Mouse (Mus musculus): ENCODE data around the gene Mamdc4.
A peak's percentile ranks its signal among the peaks of the same experiment; 100 is the strongest.

Mamdc4 gene

GRCm38 (mm10) chr2:25582466-25583119 lies 7.9 kb upstream of the Mamdc4 start:
- peak; percentile 62 for DNase-seq

- peak; percentile 90 for DNase-seq
Measured at GRCm38 (mm10) chr2:25581901-25582301, 7.3 kb upstream of the Mamdc4 start.

GRCm38 (mm10) chr2:25581294-25581864 lies 6.7 kb upstream of the Mamdc4 start, which contains the start of gene Ajm1:
Ajm1 (minus strand) TSS chr2:25581757.
- peak; percentile 83 for DNase-seq

GRCm38 (mm10) chr2:25580621-25581101 lies 6.0 kb upstream of the Mamdc4 start:
- peak; percentile 46 for DNase-seq

GRCm38 (mm10) chr2:25579737-25580460 lies 5.3 kb upstream of the Mamdc4 start:
- peak; percentile 80 for DNase-seq

- peak; percentile 66 for DNase-seq
Measured at GRCm38 (mm10) chr2:25578796-25579736, 4.4 kb upstream of the Mamdc4 start.

- DNase-seq, result peak; percentile 56
Measured at GRCm38 (mm10) chr2:25577951-25578795, 3.5 kb upstream of the Mamdc4 start.

GRCm38 (mm10) chr2:25576965-25577891 lies 2.6 kb upstream of the Mamdc4 start:
- DNase-seq, result peak; percentile 59

GRCm38 (mm10) chr2:25576028-25576850 lies 1.6 kb upstream of the Mamdc4 start:
- peak; percentile 33 for DNase-seq

- peak; percentile 66 for DNase-seq
Measured at GRCm38 (mm10) chr2:25575432-25576027, 885 bp upstream of the Mamdc4 start.

- peak; percentile 47 for DNase-seq
Measured at GRCm38 (mm10) chr2:25574136-25574535, 509 bp downstream of the Mamdc4 start.

- peak; percentile 21 for DNase-seq
Measured at GRCm38 (mm10) chr2:25573068-25573467, 1.6 kb downstream of the Mamdc4 start.

- DNase-seq, result no peak
Measured at GRCm38 (mm10) chr2:25571221-25571620, 3.4 kb downstream of the Mamdc4 start.

GRCm38 (mm10) chr2:25569323-25569722 lies 5.3 kb downstream of the Mamdc4 start:
- no peak for DNase-seq

GRCm38 (mm10) chr2:25568473-25569019 lies 6.1 kb downstream of the Mamdc4 start:
- DNase-seq, result no peak

- DNase-seq, result no peak
Measured at GRCm38 (mm10) chr2:25566558-25566957, 8.1 kb downstream of the Mamdc4 start.

GRCm38 (mm10) chr2:25565741-25566140 lies 8.9 kb downstream of the Mamdc4 start:
- no peak for DNase-seq

GRCm38 (mm10) chr2:25561946-25562345 lies 12.7 kb downstream of the Mamdc4 start:
- peak; percentile 80 for DNase-seq

- DNase-seq, result no peak
Measured at GRCm38 (mm10) chr2:25560551-25560950, 14.1 kb downstream of the Mamdc4 start.
